Mouse (Mus musculus) activated CD4-positive, CD25-positive, alpha-beta regulatory T cell, adult 4 months (primary cell): ENCODE results near the gene Fbxw8. TPM values are rescaled to one million over a fixed set of nuclear protein-coding genes. Genes with fewer than 3 reads are reported as not detected.
A peak's percentile ranks its signal among the peaks of the same experiment; 100 is the strongest.

Source experiments
- ATAC-seq: one replicate; pipeline ENCODE4 v1.8.0; 2017
- polyA plus RNA-seq, 2 experiments: library from polyadenylated mRNA; unstranded; fragments of 100-300 nt; shearing (Covaris generic); gene quantifications; one replicate each; pipeline ENCODE4 v1.2.1; 2017

Fbxw8 gene
- polyA plus RNA-seq, 2 experiments from 2014 or later, result 3.1 to 3.6 TPM

GRCm38 (mm10) chr5:118155565-118155947 is 292 bp upstream of the Fbxw8 start:
- ATAC-seq, result no peak

- ATAC-seq, result no peak
Measured at GRCm38 (mm10) chr5:118149711-118150110, 5.6 kb downstream of the Fbxw8 start.

- no peak for ATAC-seq
Measured at GRCm38 (mm10) chr5:118147264-118147663, 8.0 kb downstream of the Fbxw8 start.

GRCm38 (mm10) chr5:118145999-118146679 is 9.1 kb downstream of the Fbxw8 start:
- ATAC-seq, result no peak

GRCm38 (mm10) chr5:118145458-118145857 is 9.8 kb downstream of the Fbxw8 start:
- ATAC-seq, result no peak

- ATAC-seq, result no peak
Measured at GRCm38 (mm10) chr5:118144770-118145169, 10.5 kb downstream of the Fbxw8 start.

GRCm38 (mm10) chr5:118144327-118144726 is 10.9 kb downstream of the Fbxw8 start:
- ATAC-seq, result no peak

GRCm38 (mm10) chr5:118143211-118144026 is 11.8 kb downstream of the Fbxw8 start:
- no peak for ATAC-seq

GRCm38 (mm10) chr5:118142471-118142870 is 12.8 kb downstream of the Fbxw8 start:
- ATAC-seq, result no peak

GRCm38 (mm10) chr5:118139630-118140029 is 15.6 kb downstream of the Fbxw8 start:
- no peak for ATAC-seq

GRCm38 (mm10) chr5:118136391-118136790 is 18.9 kb downstream of the Fbxw8 start:
- ATAC-seq, result no peak

GRCm38 (mm10) chr5:118128651-118129050 is 26.6 kb downstream of the Fbxw8 start:
- ATAC-seq, result no peak

- ATAC-seq, result no peak
Measured at GRCm38 (mm10) chr5:118128208-118128607, 27.1 kb downstream of the Fbxw8 start.

GRCm38 (mm10) chr5:118126671-118127070 is 28.6 kb downstream of the Fbxw8 start:
- ATAC-seq, result no peak

- ATAC-seq, result no peak
Measured at GRCm38 (mm10) chr5:118123096-118123495, 32.2 kb downstream of the Fbxw8 start.

GRCm38 (mm10) chr5:118121928-118122327 is 33.3 kb downstream of the Fbxw8 start:
- ATAC-seq, result peak; percentile 72

GRCm38 (mm10) chr5:118120670-118121069 is 34.6 kb downstream of the Fbxw8 start:
- no peak for ATAC-seq

GRCm38 (mm10) chr5:118118922-118119321 is 36.3 kb downstream of the Fbxw8 start:
- ATAC-seq, result no peak

GRCm38 (mm10) chr5:118118351-118118750 is 36.9 kb downstream of the Fbxw8 start:
- ATAC-seq, result no peak

- no peak for ATAC-seq
Measured at GRCm38 (mm10) chr5:118113617-118114016, 41.6 kb downstream of the Fbxw8 start.

GRCm38 (mm10) chr5:118113043-118113442 is 42.2 kb downstream of the Fbxw8 start:
- no peak for ATAC-seq

GRCm38 (mm10) chr5:118108794-118109440 is 46.3 kb downstream of the Fbxw8 start:
- ATAC-seq, result no peak

GRCm38 (mm10) chr5:118108124-118108793 is 47.0 kb downstream of the Fbxw8 start:
- ATAC-seq, result no peak
